Mouse (Mus musculus) liver, embryonic 14.5 days (tissue): Measurements from ENCODE around the gene Ush2a.

Experiments
- CTCF ChIP-seq: IDR thresholded peaks from 2 replicates; pipeline ENCODE4 v1.5.1; 2016; ENCODE audit warnings: antibody characterized with exemption, low read depth, control low read depth
- EP300 ChIP-seq: IDR thresholded peaks from 2 replicates; pipeline ENCODE4 v1.6.1; 2016; ENCODE audit warnings: antibody characterized with exemption, low read depth

GRCm38 (mm10) chr1:188313303-188313702, 51.5 kb downstream of the Ush2a start:
- TF ChIP-seq CTCF, result no peak
- no peak for TF ChIP-seq EP300
